Mouse (Mus musculus): ENCODE data around the gene Tbc1d16.

DNA sequence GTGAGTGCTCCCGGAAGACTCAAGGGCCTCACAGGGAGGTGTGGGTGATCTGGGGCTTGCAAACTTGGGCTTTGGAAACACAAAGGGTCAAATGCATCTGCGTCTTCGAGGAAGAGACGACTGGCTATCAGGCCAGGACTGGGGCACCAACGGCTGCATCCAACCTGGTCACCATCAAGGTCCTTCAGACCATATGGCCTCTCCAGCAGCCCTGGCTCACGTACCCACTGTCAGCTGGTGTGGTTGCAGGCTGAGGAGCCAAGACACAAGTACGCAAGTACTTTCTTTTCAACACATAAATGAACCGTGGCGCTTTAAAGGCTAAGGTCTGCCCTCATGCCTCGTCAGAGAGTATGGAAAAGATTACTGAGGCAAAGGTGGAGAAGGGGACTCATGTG, 40.5 kb downstream of the Tbc1d16 start:
- TF ChIP-seq POLR2A (IDR thresholded peaks at IDR 0.05; ENCODE audit: low read depth, low read length) (no peak), CTCF (IDR thresholded peaks at IDR 0.05; ENCODE audit: extremely low read depth, insufficient read length, insufficient replicate concordance, low read depth, low read length) (no peak)

Data from small intestine, adult 2 months (tissue).